Mouse (Mus musculus) gastrocnemius, postnatal 25 days (tissue): ENCODE measurements at regions not wholly inside any gene's neighbourhood (a gene's known extent, or its start where the extent isn't known, plus 50 kb on each side); places are given as distances from the start of the nearest gene placed in this dataset.

Experiments used
- DNase-seq: peaks from one replicate; pipeline ENCODE4 v3.0.0; 2022

DNA sequence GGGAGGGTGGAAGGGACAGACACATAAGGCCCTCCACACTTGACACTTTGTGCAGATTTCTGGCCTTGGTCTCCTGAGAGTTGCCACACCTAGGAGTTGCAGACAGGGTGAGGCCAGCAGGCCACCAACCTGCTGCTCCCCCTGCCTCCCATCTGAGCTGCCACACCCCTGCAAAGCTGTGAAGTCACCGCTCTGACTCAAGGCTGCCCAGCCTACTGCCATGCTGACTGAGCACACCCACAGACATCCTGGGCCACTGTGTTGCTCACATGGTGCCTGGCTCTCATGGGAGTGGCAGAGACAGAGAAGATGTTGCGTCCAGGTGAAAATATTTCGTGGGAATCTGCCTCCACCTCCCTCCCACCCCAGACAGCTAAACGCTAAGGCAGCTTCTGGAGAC, 150.3 kb downstream of the Tfap2c start:
- DNase-seq = no peak

GRCm38 (mm10) chr2:172710641-172711040, 161.2 kb downstream of the Tfap2c start:
- no peak for DNase-seq

DNA sequence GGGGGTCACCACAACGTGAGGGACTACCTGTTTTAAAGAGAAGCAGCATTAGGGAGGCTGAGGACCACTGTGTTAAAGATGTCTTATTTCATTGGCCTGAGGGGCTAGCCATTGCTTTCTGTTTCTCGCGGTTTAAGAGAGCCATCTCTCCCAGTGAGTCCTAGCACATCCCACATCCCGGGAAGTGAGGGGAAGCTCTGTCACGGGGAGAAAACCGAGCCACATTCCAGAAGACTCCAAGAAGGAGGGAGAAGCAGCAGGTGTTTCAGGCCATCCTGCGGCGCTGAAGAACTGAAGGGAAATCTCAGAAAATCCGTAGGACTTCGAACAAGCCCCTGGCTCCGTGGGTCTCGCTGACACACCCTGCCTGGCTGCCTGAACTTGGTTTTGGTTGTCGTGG, 177.3 kb downstream of the Tfap2c start:
- DNase-seq = no peak

DNA sequence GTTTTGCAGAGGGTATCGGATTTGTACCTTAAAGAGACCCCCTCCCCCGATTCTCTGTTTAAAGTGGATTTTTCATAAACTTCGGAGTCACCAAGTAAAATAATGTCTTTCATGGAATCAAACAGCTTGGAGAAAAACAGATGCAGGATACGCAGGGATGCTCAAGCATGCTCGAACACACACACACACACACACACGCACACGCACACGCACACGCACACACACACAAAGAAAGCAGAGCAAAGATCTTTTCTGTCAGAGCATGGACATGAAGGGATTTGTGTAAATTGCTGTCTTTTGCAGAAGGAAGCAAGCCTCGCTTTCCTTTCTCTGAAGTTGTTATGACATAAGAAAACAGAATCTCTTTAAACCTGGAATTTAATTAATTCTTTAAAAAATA, 178.2 kb downstream of the Tfap2c start:
- DNase-seq = no peak

DNA sequence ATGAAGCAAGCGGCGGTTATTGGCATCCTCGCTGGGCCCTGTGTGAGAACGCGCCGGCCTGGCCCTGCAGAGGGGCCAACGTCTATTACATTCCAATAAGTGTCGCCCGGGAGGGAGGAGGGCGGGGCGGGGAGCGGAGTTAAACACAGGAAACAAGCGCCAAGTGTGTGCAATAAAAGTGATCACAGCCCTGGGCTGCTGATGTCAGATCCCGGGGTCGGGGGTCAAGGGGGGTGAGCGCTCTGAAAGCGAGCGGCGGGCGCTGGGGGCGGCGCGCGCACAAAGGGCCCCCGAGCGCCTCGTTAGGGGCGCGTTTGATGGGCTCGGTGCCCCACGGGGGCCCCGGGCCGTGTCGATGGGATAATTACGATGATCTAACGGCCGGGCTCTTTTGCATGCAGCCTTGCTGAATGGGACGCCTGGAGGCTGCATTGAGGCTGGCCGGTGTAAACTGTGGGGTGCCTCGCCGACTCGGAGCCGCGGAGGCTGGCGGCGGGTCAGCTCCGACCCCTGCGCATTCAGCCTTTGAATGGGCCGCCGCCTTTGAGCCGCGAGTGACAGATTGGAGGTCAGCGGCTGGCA, 178.9 kb downstream of the Tfap2c start:
- DNase-seq = no peak

DNA sequence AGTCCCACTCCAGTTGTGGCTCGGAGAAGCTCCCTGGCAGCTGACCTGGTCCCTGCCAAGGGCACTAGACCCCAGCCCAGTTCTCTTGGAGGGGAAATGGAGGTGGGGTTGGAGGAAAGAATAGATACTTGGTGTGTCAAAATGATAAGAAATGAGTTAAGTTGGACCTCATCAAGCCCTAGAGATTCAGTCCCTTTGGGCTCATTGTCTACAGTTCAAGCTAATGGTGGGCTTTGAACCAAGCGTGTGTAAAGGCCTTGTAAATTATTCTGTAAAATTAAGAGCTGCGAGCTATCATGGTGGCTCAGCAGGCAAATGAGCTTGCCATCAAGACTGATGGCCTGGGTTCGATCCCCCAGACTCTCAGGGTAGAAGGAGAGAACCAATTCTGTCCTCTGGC, 179.8 kb downstream of the Tfap2c start:
- DNase-seq = no peak

DNA sequence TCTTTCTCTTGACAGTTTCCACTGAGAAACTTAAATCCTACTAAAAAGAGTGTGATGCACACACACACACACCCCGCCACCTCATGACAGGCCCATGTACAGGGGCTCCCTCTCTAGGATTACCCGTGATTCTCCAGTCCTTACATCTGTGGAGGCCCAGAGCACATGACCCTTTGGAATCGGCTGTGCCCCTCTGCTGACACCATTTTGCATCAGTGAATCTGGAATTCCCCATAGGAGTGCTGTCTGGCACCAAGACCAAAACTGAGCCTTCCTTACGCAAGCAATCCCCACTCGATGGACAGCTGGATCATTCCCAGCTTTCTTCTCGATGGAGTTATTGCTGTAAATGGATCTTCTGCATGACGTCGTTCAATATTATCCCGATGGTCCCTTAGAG, 180.3 kb downstream of the Tfap2c start:
- no peak for DNase-seq

DNA sequence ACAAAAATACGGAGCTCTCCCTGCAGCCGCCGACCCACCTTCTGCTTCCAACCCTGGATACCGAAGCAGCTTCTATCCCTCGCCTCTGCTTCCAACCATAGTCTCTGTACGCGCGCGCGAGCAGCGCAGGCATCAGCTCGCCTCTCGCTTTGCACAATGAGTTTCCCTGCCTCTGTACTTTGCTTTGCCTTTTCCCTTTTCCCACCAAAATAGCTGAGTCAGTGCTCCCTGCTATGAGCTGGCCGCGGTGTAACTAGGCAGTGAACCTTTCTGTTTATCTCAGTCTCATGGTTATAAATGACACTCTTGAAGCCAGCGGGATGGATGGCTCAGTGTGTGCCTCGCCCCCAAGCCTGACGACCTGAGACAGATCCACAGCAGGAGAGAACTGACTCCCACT, 182.0 kb downstream of the Tfap2c start:
- no peak for DNase-seq

- no peak for DNase-seq
Measured at GRCm38 (mm10) chr2:172732453-172733210, 183.2 kb downstream of the Tfap2c start.

DNA sequence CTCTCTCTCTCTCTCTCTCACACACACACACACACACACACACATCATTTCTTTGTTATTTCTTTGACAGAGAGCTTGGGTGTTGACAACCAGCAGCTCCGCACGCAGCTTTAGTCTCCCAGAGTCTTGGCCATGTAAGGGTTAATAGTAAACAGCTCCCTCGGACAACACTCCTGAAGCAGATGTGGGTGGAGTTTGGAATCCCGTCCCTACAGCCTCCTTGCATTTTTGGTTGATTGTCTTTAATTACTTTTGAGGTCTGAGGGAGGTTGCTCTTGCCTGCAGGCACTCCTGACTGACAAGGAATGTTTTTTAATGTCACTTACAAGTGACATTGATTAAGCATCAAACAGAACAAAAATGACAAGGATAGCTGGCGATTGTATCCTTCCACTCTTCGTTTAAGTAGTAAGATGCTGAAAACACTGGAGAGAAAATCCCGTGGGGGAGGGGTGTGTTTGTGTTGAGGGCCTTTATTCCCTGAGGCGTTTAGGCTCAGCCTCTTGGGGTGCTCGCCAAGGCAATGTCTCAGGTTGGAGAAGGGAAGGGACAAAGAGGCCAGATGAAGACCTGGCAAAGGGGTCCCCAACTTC, 184.1 kb downstream of the Tfap2c start:
- DNase-seq = no peak

DNA sequence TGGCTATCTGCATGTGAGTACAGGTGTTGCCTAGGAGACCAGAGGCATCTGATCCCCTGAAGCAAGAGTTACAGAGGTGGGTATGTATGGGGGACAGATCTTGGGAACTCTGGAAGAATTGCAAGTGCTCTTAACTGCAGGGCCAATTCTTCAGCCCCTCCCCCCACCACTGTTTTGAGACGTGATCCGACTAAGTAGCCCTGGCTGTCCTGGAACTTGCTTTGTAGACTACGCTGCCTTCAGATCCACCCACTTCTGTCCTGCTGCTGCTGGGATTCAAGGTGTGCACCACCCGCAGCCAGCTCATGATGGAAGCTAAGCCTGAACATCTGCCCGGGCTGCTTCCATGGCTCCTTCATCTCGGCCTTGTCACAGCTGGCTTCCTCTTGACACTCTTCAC, 186.2 kb downstream of the Tfap2c start:
- no peak for DNase-seq

DNA sequence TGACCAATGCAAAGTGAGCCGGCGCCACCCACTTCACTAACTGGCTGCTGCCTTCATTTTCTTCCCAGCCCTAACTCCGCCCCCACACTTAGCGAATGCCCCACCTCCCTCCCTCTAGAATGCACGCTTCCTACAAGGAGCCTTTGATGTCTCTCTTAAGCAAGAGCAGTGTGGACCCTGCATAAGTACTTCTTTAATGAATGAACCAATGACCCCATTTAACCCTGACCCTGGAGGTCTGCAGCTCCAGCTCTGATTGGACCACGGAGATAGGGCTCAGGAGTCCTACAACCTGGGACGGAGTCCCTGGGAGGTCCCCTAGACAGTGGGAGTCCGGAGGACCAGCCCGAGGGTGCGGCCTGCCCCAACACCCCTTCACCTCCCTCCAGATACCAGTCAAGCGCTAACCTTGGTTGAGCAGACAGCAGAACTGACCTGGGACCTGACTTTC, 189.7 kb downstream of the Tfap2c start:
- DNase-seq = no peak

GRCm38 (mm10) chr2:172739529-172739928, 190.1 kb downstream of the Tfap2c start:
- DNase-seq = no peak

DNA sequence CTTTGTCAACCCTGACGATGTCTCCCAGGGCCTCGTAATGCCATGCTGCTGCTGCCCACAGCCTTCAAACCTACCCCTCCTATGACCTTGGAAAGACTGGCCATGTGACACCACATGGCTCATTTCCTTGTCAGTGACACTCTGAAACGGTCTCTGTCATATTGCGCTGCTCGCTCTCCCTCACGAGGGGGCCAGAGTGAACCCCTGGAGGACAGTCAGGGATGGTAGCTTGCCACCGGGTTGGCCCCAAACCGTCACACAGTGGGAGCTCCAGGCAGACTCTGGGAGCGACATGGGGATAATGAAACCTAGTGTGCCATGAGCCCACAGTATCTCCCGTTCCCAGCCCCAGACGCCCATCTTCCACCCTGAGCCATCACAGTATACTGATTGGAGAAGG, 188.8 kb downstream of the Bmp7 start:
- DNase-seq = no peak

- no peak for DNase-seq
Measured at GRCm38 (mm10) chr2:172755686-172756471, 184.2 kb downstream of the Bmp7 start.

DNA sequence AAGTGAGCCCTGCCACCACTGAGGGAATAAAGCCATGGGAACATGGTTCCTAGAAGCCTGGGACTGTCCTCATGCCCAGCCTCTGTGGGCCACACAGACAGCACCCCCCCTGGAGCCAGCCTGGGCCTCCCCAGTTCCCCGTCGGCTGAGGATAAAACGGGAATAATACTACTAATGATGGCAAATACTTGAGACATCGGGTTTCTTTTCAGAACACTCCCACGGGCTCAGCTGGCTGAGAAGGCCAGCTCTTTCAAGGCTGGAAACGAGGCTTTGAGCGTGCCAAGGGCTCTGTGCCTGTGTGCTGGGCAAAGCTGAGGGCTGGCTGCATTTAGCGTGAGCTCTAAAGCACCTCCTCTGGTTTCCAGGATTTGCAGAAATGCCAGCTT, 183.7 kb downstream of the Bmp7 start:
- DNase-seq = no peak

GRCm38 (mm10) chr2:172758497-172758896, 181.6 kb downstream of the Bmp7 start:
- no peak for DNase-seq

DNA sequence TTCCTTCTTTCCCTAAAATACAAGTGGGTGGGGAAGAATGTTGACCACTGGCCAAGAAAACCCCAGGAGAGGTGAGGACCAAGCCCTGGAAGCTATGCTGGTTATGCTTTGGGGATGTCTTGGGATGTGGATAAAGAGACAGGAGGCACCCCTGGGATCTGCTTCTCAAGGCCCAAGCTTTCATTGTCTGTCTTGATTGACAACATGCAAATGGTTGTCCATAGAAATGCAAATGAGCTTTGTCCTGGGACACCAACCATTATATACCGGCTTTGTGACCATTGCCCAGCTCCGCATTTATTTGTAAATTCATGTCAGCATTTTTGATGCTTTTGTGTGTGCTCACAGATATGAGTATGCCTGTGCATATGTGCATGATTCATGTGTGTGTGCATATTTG, 174.9 kb downstream of the Bmp7 start:
- no peak for DNase-seq

DNA sequence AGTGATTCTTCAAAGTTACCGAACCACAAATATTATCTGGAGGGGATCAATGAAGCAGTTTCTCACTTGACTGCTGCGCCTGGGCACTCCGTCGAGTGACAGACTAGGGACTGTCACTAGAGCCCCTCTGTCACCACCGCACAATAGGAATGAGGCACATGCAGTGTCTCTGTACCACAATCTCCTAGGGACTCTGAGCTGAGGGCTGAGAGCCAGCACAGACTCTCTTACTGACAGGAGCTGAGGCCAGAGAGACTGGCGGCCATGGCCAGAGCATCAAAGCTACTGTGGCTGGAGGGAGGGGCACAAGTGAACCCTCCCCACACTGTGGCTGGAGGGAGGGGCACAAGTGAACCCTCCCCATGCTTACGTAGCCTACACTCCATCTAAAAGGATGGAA, 173.7 kb downstream of the Bmp7 start:
- DNase-seq = no peak

DNA sequence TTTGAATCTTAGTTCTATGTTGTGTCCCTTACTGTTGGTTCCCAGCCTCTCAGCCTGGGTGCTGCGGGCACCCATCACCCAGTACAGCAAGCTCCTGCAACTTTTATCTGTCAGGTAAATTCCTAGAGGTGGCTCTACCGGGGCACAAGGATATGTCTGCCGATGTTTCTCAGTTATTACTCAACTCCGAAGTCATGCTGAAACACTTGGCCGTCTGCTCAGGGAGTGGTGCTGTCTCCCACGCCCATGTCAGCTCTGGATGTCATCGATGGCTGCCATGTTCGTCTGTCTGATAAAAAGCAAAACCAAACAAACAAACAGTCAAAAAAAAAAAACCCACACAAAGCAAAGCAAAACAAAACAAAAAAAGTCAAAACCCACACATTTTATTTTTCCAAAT, 171.4 kb downstream of the Bmp7 start:
- DNase-seq = no peak

DNA sequence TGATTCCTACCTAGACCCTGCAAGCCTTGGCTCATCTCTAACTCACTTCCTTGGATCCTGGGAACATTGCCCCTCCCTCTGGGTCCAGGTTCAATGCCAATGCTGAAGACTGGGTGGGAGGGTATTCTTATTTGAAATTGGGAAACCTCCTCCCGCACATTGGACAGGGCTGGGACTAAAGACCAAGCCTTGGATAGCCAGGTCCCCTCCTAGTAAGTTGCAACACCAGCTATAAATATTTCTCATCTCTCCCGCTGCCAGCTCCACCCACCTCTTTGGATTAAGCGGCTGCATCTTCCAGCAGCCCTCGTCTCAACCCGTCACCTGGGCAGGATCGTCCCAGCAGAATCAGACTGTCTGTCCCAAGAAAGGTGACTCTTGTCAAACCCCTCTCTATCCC, 170.1 kb downstream of the Bmp7 start:
- no peak for DNase-seq

GRCm38 (mm10) chr2:172770606-172771005, 169.5 kb downstream of the Bmp7 start:
- no peak for DNase-seq

DNA sequence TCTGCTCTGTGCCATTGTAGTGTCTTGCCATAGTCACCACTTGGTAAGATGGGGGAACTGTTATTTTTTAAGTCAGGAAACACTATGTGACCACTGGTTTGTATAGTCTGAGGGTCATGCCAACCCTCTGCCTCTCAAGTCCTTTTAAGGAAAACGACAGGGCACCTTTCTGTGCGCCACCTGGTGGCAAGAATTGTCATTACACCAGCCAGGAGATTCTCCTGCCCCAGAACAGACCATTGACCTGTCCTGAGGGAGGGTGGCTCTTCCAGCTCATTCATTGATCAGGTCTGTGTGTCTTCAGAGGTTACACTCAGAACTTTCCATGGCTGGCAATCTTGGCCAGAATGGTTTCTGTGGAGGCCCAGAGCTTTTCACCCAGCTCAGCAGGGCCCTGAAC, 166.9 kb downstream of the Bmp7 start:
- peak; percentile 18 for DNase-seq
